Comparison of ENCODE assay signal across 10 mouse cellular contexts in the genomic region with DNA sequence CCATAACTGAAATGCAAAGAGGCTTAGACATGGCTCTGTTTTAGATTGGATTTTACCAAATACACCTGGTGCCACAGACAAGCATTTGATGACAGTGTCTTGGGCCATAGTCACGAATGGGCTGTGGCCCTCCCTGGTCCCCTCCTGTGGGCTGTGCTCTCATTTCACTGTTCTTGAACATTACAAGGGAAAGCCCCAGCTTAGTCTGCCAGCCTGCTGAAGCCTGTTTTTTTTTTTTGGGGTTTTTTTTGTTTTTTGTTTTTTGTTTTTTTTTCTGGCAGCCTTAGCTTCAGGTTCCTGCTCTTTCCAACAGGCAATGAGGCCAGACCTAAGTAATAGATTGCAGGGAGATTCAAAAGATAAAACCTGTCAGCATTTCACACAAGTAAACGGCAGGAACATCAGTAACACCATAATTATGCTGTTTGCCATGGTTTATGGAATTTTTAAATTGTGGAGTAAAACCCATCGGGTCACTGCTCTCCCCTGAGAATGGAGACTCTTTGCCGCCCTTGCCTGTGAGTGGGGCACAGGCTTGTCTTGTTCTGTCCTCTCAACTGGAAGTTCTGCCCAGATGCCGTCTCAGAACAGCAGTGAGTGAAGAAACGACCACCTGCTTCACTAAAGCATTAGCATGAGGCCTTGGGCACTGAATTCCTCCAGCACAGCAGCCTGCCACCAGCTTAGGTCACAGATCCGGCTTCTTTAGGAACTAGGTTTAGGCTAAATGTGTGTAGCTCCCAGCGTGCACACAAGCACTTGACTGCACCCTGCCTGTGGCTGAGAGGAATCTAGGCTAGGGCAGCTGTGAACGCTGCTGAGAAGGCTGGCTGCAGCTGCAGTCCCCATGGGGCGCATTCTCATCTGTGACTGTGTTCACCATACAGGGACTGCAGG.
A peak's percentile ranks its signal among the peaks of the same experiment; 100 is the strongest.
DNase-seq lines count a peak whose midpoint lies in the region; ATAC-seq and TF ChIP-seq lines count a peak whose summit lies in the region.
"Had no signal": no experiment of that assay in that cellular context is flagged by ENCODE, and none has a peak within 500 bp of the region (broad histone marks: within the 10 kb centered on the region; RNA-seq: fewer than 3 reads in every experiment).

No protein-coding gene starts in this region.

- H3K9ac ChIP-seq in hindbrain, embryonic 15.5 days, result no peak overlapping the region
- no peak overlapping the region for H3K9ac ChIP-seq in neural tube, embryonic 14.5 days (replicated peaks; ENCODE audit: low read depth, low read length)

- ATAC-seq in hindbrain, embryonic 15.5 days (ENCODE audit: low FRiP score, low read depth), result peak; percentile 66
- ATAC-seq in neural tube, embryonic 14.5 days (ENCODE audit: low read depth), result peak; percentile 77; the same call in 1 of the 2 replicates

- DNase-seq in MN1 (ENCODE audit: low spot score), result peak; percentile 65
- DNase-seq in urinary bladder, postnatal 14 days (ENCODE audit: low spot score), result no peak
- DNase-seq in cerebellum, postnatal 36 days, result no peak
- DNase-seq in lung, postnatal 10 days, result no peak
- DNase-seq: gastrocnemius, adult 2 months; layer of hippocampus, postnatal 36 days had no signal

- H3K9me3 ChIP-seq in hindbrain, embryonic 15.5 days, result no peaks in the 10 kb centered on the region
- no peaks in the 10 kb centered on the region for H3K9me3 ChIP-seq in neural tube, embryonic 14.5 days (ENCODE audit: control insufficient read depth, low read length)

- no peak overlapping the region for H3K4me3 ChIP-seq in cortical plate, adult 2 months (ENCODE audit: insufficient read depth, low read length)
- no peak overlapping the region for H3K4me3 ChIP-seq in hindbrain, embryonic 15.5 days
- H3K4me3 ChIP-seq in neural tube, embryonic 14.5 days (ENCODE audit: low read depth, low read length), result no peak overlapping the region
- H3K4me3 ChIP-seq: gastrocnemius, adult 2 months; megakaryocyte, embryonic 14.5 days had no signal

- no peak overlapping the region for H3K4me2 ChIP-seq in hindbrain, embryonic 15.5 days
- no peak overlapping the region for H3K4me2 ChIP-seq in neural tube, embryonic 14.5 days (ENCODE audit: low read depth, low read length)

- H3K4me1 ChIP-seq in cortical plate, adult 2 months (ENCODE audit: control insufficient read depth, insufficient read depth, low read length), result peaks cover 3% of the 10 kb centered on the region
- peaks cover 40% of the 10 kb centered on the region for H3K4me1 ChIP-seq in hindbrain, embryonic 15.5 days (replicated peaks)
- H3K4me1 ChIP-seq in neural tube, embryonic 14.5 days (ENCODE audit: control insufficient read depth, insufficient read depth, low read length), result peaks cover 17% of the 10 kb centered on the region
- H3K4me1 ChIP-seq: megakaryocyte, embryonic 14.5 days had no signal

- TF ChIP-seq CTCF in cortical plate, adult 2 months (IDR thresholded peaks at IDR 0.05; ENCODE audit: extremely low read depth, insufficient read depth, low read length), result peak; percentile 49

- 27% methylated on average over 10 of the region's 10 CpGs for whole genome bisulfite sequencing in hindbrain, embryonic 15.5 days
- WGBS in neural tube, embryonic 14.5 days, result 23% methylated on average over 10 of the region's 10 CpGs

- no peak overlapping the region for H3K27ac ChIP-seq in cortical plate, adult 2 months (ENCODE audit: insufficient read depth, low read length)
- H3K27ac ChIP-seq in hindbrain, embryonic 15.5 days (replicated peaks), result peak overlapping the region; percentile 56; the same call in 1 of the 2 replicates
- H3K27ac ChIP-seq in neural tube, embryonic 14.5 days (ENCODE audit: low read depth, low read length), result peak overlapping the region; percentile 49
- H3K27ac ChIP-seq: gastrocnemius, adult 2 months had no signal

- no peak for TF ChIP-seq POLR2A in cortical plate, adult 2 months (IDR thresholded peaks at IDR 0.05; ENCODE audit: extremely low read depth, insufficient read depth, low read length)

- H3K36me3 ChIP-seq in hindbrain, embryonic 15.5 days, result no peaks in the 10 kb centered on the region
- H3K36me3 ChIP-seq in neural tube, embryonic 14.5 days (ENCODE audit: control insufficient read depth, insufficient read depth, low read length), result no peaks in the 10 kb centered on the region

- H3K27me3 ChIP-seq in hindbrain, embryonic 15.5 days, result no peaks in the 10 kb centered on the region
- no peaks in the 10 kb centered on the region for H3K27me3 ChIP-seq in neural tube, embryonic 14.5 days (ENCODE audit: control insufficient read depth, insufficient read depth, low read length)
